Mouse (Mus musculus) layer of hippocampus, adult 18-20 months (tissue): ENCODE results near the gene Dcaf6. TPM values are rescaled to one million over a fixed set of nuclear protein-coding genes. Genes with fewer than 3 reads are reported as not detected.
A peak's percentile ranks its signal among the peaks of the same experiment; 100 is the strongest.

Source experiments
- DNase-seq, 2 experiments: peaks; one replicate each; pipeline ENCODE4 v3.0.0; 2022; ENCODE audit warnings: low spot score in 2 of 2
- total RNA-seq, 2 experiments: library from RNA; stranded (reverse); gene quantifications; 2 replicates each; pipeline ENCODE4 v1.2.3; 2021

Gene Dcaf6
- total RNA-seq, 2 experiments from 2014 or later, result 84.8 to 86.0 TPM

GRCm38 (mm10) chr1:165322934-165323333 lies 137.3 kb downstream of the Dcaf6 start:
- DNase-seq, result no peak

DNA sequence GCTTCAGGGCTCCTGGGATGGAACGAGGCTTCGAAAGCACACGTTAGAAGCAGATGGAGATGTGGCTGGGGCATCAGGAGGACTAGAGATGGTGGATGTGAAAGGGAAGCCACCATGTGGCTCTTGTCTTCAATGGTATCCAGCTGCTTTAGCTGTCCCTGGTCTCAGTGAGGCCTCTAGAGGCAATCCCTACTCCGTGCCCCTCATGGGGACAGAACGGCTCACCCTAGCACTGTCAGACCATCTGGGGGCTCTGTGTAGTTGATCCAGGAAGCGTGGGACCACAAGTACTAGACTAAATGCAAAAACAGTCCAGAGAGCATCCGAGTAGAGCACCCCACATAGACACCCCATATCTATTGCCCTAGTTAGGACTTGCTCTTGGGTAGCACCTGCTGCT lies 138.4 kb downstream of the Dcaf6 start:
- DNase-seq, result no peak

DNA sequence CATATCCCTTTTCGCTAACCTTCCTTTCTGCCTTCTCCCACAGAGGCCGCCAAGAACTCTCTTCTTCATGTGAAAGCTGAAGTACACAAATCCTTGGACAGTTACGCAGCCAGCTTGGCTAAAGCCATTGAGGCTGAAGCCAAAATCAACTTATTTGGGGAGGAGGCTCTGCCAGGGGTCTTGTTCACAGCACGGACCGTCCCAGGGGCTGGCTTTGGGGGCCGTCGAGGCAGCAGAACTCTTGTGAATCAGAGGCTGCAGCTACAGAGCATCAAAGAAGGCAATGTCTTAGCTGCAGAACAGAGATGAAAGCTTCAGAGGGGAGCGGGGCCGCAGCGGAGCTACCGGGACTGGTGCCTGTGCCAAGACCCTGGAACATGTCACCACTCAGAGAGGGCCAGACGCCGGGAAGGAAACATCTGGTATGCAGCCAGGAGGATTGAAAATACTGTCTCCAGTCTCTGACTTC lies 138.8 kb downstream of the Dcaf6 start:
- no peak for DNase-seq

DNA sequence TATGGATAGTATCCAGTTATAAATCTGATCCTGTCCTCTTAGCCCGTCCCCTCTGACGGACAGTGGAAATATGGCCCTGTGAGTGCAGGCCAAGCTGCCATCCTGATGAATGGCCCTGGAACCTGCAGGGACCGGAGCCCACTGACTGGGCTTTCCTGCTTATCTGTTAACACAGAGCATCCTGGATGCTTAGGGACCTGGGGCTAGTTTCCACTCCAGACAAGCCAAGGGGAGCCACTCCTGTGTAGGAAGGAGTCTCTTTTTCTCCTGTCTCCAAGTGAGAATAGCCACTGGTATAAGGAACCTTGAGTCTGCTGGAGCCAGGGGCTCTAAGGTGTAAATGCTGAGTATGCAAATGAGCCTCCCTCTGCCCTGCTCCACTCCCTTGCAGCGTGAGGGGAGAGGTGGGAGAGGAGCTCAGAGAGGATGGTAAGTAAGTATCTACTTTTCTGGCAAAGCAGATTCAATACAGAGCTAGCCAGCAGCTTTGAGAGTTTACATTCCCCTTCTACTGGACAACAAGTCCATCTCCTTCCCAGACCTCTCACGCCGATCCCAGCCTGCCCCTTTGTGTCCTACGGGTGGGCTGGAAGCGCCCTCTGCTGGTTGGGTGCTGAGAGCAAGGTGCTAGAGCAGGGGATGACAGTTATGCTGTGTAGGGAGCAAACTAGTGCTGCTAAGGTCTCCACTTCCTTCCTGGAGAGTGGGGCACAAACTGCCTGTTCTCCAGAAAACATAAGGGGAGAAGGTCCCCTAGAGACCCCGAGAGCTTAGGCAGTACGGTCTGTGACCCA lies 139.9 kb downstream of the Dcaf6 start:
- peak; percentile 62 to 79 for DNase-seq

DNA sequence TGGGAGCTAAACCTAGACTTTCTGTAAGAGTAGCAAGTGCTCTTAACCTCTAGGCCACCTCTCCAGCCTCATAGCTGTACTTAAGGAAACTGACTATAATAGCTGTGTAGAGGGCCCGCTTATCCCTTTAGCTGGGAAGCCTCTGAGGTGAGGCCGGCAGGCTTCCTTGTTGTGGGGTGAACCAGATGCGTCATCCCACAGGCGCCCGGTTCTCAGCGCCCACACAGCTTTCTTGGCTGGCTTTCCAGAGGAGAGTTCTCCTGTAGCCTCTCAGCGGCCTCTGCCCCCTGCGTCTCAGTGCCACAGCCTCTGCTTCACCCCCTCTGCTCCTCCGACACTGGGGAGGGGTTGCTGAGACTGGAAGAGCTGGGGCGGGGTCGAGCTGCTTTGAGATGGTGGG lies 143.9 kb downstream of the Dcaf6 start:
- DNase-seq, result no peak

DNA sequence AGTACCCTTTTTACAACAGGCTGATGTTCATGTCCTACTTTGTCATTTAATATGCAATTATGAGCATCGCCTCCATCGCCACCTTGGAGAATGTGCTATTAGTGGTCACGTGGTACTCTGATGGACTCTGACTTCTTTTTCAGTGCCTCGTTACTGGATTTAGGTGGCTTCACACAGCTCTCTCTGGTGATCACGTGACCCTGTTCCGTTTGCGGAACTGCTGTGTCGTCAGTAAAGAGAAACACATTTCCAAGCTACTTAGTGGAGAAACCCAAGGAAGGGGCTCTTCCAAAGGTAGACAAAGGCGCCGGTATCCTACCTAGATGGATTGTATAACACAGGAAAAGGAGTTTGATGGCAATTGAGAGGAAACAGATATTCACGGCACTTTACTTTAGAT lies 152.1 kb downstream of the Dcaf6 start:
- DNase-seq, result no peak

GRCm38 (mm10) chr1:165304341-165304740 lies 155.9 kb downstream of the Dcaf6 start:
- DNase-seq, result peak in 1 of 2 experiments; percentile 76

DNA sequence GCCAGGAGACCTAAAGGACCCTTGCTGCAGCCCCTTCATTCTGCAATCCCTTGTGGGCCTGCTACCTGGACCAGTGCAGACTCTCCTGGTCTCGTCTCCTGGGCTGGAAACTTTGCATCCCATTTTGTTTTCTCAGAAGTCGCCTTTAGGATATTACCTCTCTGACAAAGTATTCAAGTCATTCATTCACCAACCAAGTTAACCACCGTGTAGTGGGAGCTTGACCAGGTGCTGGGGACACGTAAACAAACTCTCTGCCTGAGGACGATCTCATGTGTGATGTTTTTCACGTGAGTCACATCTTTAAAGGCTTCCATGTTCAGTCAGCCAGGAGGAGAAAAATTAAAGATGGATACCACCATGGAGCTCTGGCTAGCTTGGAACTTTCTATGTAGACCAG lies 157.1 kb downstream of the Dcaf6 start:
- DNase-seq, result no peak

GRCm38 (mm10) chr1:165302455-165303208 lies 157.6 kb downstream of the Dcaf6 start:
- DNase-seq, result no peak

GRCm38 (mm10) chr1:165301567-165301966 lies 158.7 kb downstream of the Dcaf6 start:
- peak in 1 of 2 experiments; percentile 65 for DNase-seq

- no peak for DNase-seq
Measured at GRCm38 (mm10) chr1:165301108-165301507, 159.2 kb downstream of the Dcaf6 start.

GRCm38 (mm10) chr1:165295489-165295888 lies 164.8 kb downstream of the Dcaf6 start, which contains the start of gene Gpr161:
TSS of gene Gpr161 (plus strand) at chr1:165295789.
- no peak for DNase-seq

- DNase-seq, result no peak
Measured at GRCm38 (mm10) chr1:165291606-165292005, 168.7 kb downstream of the Dcaf6 start.

- no peak for DNase-seq
Measured at GRCm38 (mm10) chr1:165289831-165290230, 170.4 kb downstream of the Dcaf6 start.

- DNase-seq, result peak in 1 of 2 experiments; percentile 79
Measured at GRCm38 (mm10) chr1:165288165-165288564, 172.1 kb downstream of the Dcaf6 start.

GRCm38 (mm10) chr1:165284096-165284495 lies 176.2 kb downstream of the Dcaf6 start:
- no peak for DNase-seq

- no peak for DNase-seq
Measured at GRCm38 (mm10) chr1:165282967-165283345, 177.3 kb downstream of the Dcaf6 start.

DNA sequence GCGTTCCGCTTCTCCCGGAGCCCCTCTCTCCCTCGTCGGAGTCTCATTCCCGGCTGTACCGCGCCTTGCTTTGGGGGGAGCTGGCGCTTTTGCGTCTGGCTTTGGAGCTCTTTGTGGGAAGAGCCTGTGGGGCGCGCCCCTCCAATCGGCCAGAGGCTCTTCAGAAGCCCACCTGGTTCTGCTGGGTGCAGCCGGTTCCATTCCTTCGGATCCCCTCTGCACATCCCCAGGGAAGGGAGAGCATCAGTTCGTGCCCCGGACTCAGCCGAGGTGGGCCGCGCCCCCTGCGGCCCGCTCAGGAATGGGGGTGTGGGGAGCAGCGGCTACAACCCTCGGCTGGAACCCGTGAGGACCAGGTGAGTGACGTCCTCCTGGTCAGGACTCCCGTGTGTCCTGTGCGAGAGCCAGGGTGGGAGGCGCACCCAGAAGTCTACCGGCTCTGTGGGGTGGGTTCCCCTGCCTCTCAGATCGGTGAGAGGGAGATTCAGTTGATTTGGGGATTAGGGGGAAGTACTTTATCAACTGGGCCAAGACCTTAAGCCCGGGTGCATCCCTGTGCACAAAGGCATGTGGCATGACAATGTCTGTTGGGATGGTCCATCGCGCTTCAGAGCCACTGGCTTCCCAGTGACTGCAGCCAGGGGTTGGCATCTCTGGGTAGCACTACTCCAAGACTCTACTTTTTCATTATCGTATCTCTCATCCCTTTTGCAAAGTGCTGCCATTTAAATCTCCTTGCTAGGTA lies 177.9 kb downstream of the Dcaf6 start:
- DNase-seq, result no peak

DNA sequence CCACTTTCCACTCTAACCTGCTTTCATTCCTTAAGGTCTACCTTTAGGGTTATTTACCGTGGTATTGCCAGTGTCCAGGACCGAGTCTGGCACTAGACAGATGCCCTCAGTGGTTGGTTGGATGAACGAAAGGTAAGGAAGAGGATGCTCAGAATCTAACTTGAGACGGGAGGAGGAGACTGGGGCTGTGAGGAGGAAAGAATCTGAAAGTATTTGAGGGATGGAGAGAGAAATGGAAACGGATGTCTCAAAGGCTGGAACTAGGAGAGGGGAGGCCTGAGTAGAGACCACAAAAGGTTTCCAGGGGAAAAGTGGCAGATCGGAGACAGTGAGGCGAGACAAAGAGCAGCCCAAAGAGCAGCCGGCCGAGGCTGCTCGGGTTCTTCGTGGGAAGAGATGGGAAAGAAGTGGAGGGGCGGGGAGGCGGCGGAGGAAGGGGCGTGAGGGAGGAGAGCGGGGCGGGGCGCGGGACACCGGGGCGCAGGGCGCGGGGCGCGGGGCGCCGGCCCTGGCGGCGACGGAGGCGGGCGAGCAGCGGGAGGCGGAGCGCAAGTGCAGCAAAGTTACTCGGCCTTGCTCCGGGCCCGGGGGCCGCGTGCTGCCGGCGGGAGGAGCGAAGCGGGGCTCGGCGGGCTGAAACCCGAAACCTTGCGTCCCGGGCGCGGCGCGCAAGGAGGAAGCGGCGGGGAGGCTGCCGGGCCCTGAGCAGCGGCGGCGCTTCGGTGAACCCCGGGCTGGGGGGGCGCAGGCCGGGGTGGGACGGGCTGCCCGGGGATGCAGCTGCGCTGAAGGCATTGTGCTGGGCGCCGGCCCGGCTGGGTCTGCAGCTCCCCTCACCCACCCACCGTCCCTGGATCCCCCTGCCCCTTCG lies 178.7 kb downstream of the Dcaf6 start:
- DNase-seq, result peak in 1 of 2 experiments; percentile 42

- DNase-seq, result no peak
Measured at GRCm38 (mm10) chr1:165280741-165281140, 179.5 kb downstream of the Dcaf6 start.
